Mouse (Mus musculus) forelimb bud, embryonic 11.5 days (tissue): ENCODE results near the gene Slc30a3.
A peak's percentile ranks its signal among the peaks of the same experiment; 100 is the strongest.
"Not testable (repeated sequence)": the region's sequence is repeated elsewhere in the genome, so short reads cannot be mapped to it uniquely, and the experiment has no call there.

Experiments
- DNase-seq: peaks from one replicate; pipeline ENCODE4 v3.0.0-alpha.2; 2012; ENCODE audit warnings: low read depth, low spot score

Slc30a3 gene

DNA sequence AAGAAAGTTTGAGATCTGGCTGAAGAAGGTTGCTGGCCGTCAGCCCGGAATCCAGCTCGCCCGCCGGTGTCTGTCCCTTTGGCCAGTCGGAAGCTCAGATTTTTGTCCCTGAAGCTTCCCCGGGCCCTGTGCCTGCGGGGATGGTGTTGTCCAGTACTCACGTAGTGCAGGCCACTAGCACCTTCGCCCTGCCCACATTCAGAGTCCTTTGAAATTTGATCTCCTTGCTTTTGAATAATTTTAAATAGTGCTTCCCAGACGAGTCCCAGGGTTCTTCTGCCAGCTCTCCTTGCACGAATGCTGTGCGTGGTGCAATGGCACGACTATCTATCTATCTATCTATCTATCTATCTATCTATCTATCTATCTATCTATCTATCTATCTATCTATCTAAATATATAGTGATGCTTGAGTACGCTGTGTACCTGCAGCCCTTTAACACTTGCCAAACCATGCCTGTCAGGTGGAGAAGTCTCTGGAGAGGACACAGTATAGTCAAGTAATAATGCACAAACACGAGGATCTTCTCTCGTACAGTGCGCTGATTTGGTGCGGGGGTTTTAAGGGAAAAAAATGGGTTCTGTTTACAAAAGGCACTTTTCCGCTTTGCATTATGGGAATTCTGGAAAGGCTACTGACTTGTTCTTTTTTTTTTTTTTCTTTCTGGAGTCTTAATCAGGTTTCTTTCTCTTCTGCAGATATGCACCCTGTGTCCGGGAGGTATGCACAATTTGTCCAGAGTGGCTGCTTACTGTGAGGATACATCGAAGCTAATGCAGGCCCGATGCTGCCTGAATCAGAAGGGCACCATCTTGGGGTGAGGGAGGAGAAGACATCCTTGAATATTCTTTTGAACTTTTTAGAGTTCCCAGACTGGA lies 59.0 kb downstream of the Slc30a3 start, which contains the start of gene Slc5a6:
TSS of gene Slc5a6 (minus strand) at position 162 of the 879 bp plus-strand sequence.
- peak; percentile 65 for DNase-seq

DNA sequence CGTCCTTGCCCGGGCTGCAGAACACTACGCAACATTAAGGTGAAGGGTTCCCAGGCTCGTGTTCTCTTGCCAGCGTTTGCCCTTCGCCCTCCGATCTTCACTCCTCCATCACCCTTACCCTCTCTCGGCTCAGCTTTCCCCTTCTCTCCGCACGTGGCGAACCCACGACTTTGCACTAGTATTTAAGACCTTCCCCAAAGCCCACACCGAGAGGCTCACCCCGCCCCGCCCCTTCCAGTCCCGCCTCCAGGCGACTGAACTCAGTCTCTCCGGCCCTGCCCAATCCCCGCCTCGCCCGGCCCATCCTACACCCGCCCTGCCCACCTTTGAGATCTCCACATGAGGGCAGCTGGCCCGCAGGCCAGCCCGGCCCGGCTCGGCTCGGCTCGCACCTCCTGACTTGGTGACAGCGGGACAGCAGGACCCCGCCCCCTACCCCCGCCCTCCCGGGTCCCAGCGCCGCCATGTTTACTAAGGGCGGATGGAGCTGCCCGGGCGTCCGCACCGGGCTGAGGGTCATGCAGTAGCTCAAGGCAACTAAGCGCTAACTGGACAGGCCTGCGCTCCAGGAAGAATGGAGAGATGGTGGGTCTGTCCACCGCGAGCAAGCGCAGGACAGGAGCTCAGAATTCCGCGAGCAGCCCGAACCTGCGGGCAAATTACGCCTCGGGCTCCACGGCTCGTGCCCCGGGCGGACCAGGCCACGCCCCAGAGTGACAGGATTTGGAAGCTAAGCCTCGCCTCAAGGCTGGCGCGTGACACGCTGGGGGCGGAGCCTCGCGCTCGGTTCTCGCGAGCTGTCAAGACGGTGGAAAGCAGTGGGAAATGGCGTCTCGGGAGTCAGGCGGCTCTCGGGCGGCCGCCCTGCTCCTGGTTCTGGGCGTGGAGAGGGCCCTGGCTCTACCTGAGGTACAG lies 59.9 kb downstream of the Slc30a3 start, which contains the start of gene Atraid:
TSS of gene Atraid (plus strand) at position 465 of the 915 bp plus-strand sequence.
- DNase-seq, result peak; percentile 98

DNA sequence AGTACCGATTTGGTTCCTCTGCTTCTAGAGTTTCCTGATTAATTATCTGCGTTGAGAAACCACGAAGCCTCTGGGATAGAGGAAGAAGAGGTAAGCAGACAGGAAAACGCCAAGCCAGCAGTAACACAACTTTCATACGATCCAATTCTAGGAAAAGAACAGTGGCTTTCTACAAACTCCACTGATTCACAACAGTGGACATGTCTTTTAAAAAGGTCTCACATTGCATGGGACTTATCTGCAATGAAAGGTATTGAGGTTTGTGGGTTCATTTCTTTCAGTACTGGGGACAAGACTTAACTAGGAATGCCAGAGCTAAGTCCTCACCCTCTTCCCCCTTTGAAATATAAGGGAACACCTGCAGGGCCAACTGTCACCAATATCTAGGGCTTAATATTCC lies 61.0 kb downstream of the Slc30a3 start:
- DNase-seq, result no peak

DNA sequence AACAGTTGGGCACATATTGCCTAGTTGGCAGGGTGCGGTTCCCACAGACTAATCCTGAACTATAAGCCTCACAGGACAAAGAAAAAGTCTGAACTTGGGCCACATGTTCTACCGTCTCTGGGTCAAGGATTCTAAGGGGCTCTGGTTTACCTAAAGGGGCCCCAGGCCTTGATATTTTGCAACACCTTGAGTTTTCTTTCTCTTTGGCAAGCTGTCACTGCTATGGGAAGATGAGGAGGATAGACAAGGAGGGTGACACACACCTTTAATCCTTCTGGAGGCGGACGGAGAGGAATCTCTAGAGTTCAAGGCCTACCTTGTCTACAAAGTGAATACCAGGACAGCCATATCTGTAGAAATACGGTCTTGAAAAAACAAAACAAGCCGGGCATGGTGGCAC lies 61.6 kb downstream of the Slc30a3 start:
- DNase-seq, result no peak

DNA sequence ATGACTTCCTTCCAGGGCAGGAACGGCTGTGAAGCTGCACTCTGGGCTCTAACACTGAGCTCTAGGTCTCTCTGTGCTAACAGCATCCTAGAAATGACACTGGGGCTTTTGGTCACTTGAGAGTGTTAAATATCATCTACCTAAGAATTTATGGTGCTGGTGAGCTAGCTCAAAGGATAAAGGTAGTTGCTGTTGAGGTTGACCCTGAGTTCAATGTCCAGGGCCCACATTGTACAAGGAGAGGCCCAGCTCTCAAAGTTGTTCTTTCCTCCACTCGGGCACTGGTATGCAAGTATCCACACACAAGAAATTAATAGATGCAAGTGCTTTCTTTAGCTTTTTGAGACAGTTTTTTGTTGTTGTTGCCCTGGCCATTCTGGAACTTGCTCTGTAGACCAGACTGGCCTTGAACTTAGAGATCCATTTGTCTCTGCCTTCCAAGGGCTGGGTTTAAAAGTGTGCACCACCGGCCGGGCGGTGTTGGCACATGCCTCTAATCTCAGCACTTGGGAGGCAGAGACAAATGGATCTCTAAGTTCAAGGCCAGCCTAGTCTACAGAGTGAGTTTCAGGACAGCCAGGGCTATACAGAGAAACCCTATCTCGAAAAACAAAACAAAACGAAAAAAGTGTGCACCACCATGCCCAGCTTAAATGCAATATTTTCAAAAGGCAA lies 69.7 kb downstream of the Slc30a3 start:
- no peak for DNase-seq

DNA sequence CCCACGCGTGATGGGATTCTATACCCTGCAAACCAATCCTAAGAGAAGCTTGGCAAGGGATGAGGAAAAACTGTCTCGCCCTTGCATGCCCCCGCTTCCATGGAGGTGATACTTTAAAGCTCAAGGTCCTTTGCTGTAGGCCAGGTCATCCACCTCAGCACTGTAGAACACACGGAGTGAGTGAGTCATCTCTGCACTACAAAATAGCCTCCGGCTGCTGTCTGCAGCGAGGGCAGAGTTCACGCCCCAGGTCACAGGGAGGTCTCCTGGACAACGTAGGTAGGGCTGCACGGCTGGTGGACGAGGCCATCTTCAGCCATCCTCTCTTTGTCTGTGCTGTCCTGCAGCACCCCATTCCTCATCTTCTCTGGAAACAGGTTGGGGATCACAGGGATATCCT lies 71.5 kb downstream of the Slc30a3 start:
- not testable (repeated sequence) for DNase-seq
